Mouse (Mus musculus) liver, postnatal 0 days (tissue): ENCODE results near the gene Brpf3.

Experiments used
- CTCF ChIP-seq: sonication (generic); IDR thresholded peaks from 2 replicates; pipeline ENCODE4 v1.5.1; 2016; ENCODE audit warnings: antibody characterized with exemption, low read depth
- EP300 ChIP-seq: IDR thresholded peaks from 2 replicates; pipeline ENCODE4 v1.6.1; 2016; ENCODE audit warnings: antibody characterized with exemption, low read depth, mild to moderate bottlenecking

GRCm38 (mm10) chr17:28882810-28883209, 81.9 kb downstream of the Brpf3 start:
- TF ChIP-seq CTCF (peak; percentile 46; the same call in 1 of the 2 replicates), EP300 (no peak)
